Mouse (Mus musculus): ENCODE data around the gene Usp16. TPM values are rescaled to one million over a fixed set of nuclear protein-coding genes. Genes with fewer than 3 reads are reported as not detected.
"Not testable (repeated sequence)": the region's sequence is repeated elsewhere in the genome, so short reads cannot be mapped to it uniquely, and the experiment has no call there.

Usp16 gene
- polyA plus RNA-seq, 1 experiment from 2014 or later = 48.5 TPM

DNA sequence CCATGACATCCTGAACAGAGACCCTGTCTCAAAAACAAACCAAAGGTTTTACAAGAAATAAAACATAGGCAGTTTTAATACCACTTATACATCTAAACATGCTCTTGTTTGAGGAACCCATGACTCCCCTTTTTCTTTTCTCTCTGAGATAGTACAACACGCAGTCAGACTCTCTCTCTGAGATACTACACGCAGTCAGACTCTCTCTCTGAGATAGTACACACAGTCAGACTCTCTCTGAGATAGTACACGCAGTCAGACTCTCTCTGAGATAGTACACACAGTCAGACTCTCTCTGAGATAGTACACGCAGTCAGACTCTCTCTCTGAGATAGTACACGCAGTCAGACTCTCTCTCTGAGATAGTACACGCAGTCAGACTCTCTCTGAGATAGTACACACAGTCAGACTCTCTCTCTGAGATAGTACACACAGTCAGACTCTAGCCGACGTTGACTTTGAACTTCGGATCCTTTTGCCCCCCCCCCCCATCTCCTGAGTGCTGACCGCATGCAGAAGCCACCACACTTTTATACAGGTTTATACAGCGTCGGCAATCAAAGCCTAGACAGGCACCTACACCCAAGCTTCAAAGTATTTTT lies 37.8 kb downstream of the Usp16 start:
- H3K9ac ChIP-seq (replicated peaks); ATAC-seq (replicated peaks); H3K27me3 ChIP-seq; H3K27ac ChIP-seq (replicated peaks); H3K4me2 ChIP-seq (replicated peaks); H3K4me3 ChIP-seq; H3K9me3 ChIP-seq: not testable (repeated sequence)
- peaks cover 67% of the 10 kb centered on the region for H3K36me3 ChIP-seq
- H3K4me1 ChIP-seq = peaks cover 19% of the 10 kb centered on the region
- whole genome bisulfite sequencing = 95% methylated on average over 12 of the region's 12 CpGs

DNA sequence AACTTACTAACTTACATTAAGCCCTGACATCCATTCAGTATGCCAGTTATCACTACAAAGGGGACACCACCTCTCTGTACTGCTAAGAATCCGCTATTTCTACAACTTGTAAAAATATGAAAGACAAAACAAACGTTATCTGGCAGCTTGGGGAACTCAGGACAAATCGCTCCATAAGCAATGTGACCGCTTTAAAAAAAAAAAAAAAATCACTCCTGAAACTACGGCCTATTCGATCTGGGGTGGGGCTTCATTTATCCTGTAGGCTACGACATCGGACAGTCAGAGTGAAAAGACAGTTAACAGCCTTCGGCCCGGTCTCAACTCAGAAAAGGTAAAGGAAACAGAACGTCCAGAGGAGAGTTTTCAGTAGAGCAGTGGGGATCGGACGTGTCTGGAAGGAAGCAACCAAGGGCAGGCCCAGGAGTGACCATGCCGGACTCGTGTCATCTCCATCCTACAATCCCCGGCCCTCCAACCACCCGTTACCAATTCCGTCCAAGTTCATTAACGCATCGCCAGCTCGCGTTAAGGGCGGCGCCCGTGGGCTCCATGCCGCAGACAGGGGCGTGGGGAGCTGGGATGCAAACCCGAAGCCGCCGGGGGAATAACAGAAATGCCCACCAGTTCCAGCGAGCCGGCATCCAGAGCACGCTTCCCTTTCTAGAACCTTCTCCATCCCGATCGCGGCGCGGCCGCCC lies 40.6 kb downstream of the Usp16 start:
- H3K27ac ChIP-seq (replicated peaks) = peak overlapping the region; percentile 77
- H3K4me3 ChIP-seq = peak overlapping the region; percentile 70
- H3K36me3 ChIP-seq = peaks cover 39% of the 10 kb centered on the region
- under 1% methylated on average over 39 of the region's 39 CpGs for WGBS
- H3K27me3 ChIP-seq = no peaks in the 10 kb centered on the region
- no peaks in the 10 kb centered on the region for H3K9me3 ChIP-seq
- H3K9ac ChIP-seq (replicated peaks) = peak overlapping the region; percentile 93
- peaks cover 19% of the 10 kb centered on the region for H3K4me1 ChIP-seq
- ATAC-seq (replicated peaks) = no peak
- H3K4me2 ChIP-seq (replicated peaks) = peak overlapping the region; percentile 67

DNA sequence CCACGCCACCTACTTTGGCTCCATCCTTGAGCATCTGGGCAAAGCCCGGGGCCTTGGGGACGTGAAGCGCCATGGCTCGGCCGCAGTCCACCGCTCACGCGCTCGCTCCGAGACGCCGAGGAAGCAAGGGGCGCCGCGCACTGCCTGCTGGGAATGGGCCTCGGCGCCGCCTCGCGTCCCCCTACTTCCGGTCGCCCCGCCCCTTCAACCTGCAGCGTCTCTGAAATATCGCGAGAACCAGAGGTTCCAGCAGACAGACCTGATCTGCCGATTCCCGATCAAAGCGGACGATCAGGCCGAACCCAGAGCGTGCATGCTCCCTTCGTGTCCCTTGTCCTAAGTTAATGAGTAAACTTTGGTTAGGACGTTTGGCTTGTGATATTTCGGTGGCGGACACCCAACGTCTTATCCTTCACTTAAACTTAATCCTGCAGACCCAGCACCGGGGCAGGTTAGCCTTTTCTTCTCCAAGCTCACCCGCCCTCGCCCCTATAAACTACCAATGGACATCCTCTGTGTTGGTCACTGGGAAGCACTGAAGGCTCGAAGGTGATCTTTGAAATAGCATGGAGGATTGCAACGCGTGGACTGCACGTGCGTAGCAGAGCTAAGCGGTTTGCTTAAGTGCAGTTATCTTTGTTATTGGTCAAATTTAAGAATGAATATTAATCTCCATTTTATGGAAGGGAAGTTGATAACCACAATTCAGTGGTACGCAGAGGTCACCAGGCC lies 41.4 kb downstream of the Usp16 start, which contains the start of gene Cct8:
TSS of gene Cct8 (minus strand) at position 158 of the 732 bp plus-strand sequence.
- Histone ChIP-seq H3K4me1 (peaks cover 19% of the 10 kb centered on the region), H3K36me3 (peaks cover 31% of the 10 kb centered on the region), H3K9me3 (no peaks in the 10 kb centered on the region), H3K4me3 (peak within 1 kb of the TSS; percentile 70), H3K9ac (replicated peaks) (peak within 1 kb of the TSS; percentile 93), H3K27ac (replicated peaks) (peak within 1 kb of the TSS; percentile 77), H3K4me2 (replicated peaks) (peak within 1 kb of the TSS; percentile 67), H3K27me3 (no peaks in the 10 kb centered on the region)
- 1% methylated on average over 48 of the region's 48 CpGs for WGBS
- peak; percentile 96 for ATAC-seq (replicated peaks)

DNA sequence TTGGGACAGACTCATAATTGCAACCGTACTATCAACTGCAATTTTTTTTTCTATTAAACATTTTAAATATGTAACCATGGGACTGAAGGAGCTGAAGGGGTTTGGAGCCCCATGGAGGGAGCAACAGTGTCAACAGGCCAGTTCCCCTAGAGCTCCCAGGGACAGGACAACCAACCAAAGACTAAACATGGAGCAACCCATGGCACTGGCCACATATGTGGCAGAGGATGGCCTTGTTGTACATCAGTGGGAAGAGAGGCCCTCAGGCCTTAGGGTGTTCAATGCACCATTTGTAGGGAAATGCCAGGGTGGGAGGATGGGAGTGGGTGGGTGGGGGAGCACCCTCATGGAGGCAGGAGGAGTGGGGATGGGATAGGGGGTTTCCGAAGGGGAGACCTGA lies 42.2 kb downstream of the Usp16 start:
- Histone ChIP-seq H3K4me3 (peak overlapping the region; percentile 70), H3K27me3 (no peaks in the 10 kb centered on the region), H3K27ac (replicated peaks) (no peak overlapping the region), H3K4me2 (replicated peaks) (peak overlapping the region; percentile 55), H3K4me1 (peaks cover 19% of the 10 kb centered on the region), H3K9ac (replicated peaks) (no peak overlapping the region), H3K9me3 (no peaks in the 10 kb centered on the region), H3K36me3 (peaks cover 22% of the 10 kb centered on the region)
- 92% methylated on average over 2 of the region's 2 CpGs for WGBS
- no peak for ATAC-seq (replicated peaks)

DNA sequence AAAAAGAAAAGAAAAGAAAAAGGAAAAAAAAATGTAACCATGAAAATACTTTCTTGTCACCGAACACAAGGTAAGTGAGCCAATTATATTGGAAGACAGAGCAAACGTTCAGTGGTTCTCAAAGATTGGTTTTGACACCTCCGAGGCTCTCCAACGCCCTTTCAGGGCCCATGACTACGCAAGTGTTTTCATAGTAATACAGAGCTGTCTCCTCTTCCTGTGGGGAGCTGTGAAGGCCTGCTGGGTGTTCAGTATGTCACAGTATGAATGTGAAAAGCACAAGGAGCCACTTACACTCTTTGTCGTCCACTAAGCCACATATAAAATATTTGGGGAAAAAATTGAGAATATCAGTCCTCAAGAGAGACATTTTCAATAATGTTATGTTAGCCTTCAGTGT lies 42.7 kb downstream of the Usp16 start:
- WGBS = 92% methylated on average over 6 of the region's 6 CpGs
- Histone ChIP-seq H3K4me3 (no peak overlapping the region), H3K9me3 (no peaks in the 10 kb centered on the region), H3K27ac (replicated peaks) (no peak overlapping the region), H3K4me2 (replicated peaks) (no peak overlapping the region), H3K4me1 (peaks cover 19% of the 10 kb centered on the region), H3K27me3 (no peaks in the 10 kb centered on the region), H3K36me3 (peaks cover 19% of the 10 kb centered on the region; the same call in 1 of the 2 replicates), H3K9ac (replicated peaks) (no peak overlapping the region)
- no peak for ATAC-seq (replicated peaks)

DNA sequence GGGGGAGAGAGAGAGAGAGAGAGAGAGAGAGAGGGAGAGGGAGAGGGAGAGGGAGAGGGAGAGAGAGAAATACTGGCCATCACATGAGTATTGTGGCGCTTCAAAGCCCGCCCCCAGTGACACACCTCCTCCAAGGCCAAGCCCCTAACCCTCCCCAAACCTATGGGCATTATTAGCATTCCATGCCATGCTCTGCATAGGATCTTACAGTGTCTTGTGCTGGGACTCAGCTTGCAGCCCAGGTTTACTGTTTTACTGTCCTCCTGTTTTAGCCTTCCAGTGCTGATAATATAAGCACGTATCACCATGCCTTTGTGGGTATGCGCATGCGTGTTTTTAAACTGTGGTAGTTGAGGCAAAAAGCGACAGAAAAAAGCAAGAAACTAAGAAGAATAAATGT lies 45.1 kb downstream of the Usp16 start:
- no peak overlapping the region for H3K4me3 ChIP-seq
- no peak for ATAC-seq (replicated peaks)
- no peak overlapping the region for H3K27ac ChIP-seq (replicated peaks)
- no peaks in the 10 kb centered on the region for H3K9me3 ChIP-seq
- WGBS = 68% methylated on average over 6 of the region's 6 CpGs
- no peaks in the 10 kb centered on the region for H3K27me3 ChIP-seq
- H3K9ac ChIP-seq (replicated peaks) = no peak overlapping the region
- H3K4me2 ChIP-seq (replicated peaks) = no peak overlapping the region
- no peaks in the 10 kb centered on the region for H3K36me3 ChIP-seq
- peaks cover 9% of the 10 kb centered on the region for H3K4me1 ChIP-seq

DNA sequence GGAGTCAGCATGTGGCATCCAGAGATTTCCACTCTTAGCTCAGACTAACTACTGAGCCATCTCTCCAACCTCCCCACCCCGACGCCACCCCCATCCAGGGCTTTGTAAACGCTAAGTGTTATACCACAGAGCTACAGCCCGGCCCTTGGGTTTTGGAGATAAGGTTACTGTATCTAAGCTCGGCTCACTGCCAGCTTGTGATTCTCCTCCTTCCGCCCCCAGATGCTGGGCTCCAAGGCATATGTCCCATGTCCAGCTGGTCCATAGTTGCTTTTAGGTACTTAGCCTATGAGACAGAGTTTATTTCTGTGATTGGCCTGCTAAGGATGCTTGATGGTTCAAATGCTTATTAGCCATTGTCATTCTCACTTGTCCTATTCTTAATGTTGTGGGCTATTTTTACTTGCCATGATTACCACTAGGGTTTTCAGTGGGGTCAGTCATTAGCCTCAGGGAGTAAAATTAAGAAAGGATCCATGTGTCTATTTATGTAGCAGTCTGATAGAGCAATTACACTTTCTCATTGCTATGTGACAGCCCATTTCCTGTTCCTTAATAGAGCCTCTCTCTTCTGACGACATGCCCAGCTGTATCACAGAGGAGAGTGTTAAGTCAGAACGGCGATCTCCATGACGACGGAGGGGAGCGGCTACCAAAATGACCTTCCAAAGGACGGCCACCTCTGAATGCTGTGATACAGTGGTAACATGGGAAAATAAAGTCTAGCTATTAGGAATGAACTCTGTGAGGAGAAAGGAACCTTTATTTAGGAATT lies 47.0 kb downstream of the Usp16 start:
- peak; percentile 35; the same call in 1 of the 2 replicates for ATAC-seq (replicated peaks)
- Histone ChIP-seq H3K4me1 (peaks cover 4% of the 10 kb centered on the region), H3K27me3 (no peaks in the 10 kb centered on the region), H3K36me3 (no peaks in the 10 kb centered on the region), H3K27ac (replicated peaks) (no peak overlapping the region), H3K9ac (replicated peaks) (no peak overlapping the region), H3K9me3 (no peaks in the 10 kb centered on the region), H3K4me2 (replicated peaks) (no peak overlapping the region), H3K4me3 (no peak overlapping the region)
- WGBS = 67% methylated on average over 13 of the region's 13 CpGs

DNA sequence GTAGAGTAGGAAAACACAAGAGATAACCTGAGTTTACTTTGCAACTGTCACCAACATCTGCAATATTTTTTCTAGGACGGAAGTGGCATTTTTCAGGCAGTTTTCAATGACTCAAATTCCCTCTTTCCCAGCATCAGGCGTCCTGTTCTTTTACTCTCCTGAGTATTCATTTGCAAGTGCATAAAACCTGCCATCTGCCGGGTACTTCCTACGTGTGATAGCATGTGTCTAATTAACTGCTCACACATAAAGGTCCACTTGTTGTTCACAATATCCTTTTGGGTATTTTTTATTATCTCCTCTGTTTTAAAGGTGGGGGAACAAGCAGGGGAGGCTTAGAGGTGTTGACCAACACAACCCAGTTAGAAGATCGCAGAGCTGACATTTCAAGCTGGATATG lies 57.2 kb downstream of the Usp16 start:
- no peak overlapping the region for H3K4me2 ChIP-seq (replicated peaks)
- no peaks in the 10 kb centered on the region for H3K27me3 ChIP-seq
- 0 out of 2 replicates have a peak, but pooled peaks have one; percentile 29 for ATAC-seq (replicated peaks)
- H3K36me3 ChIP-seq = no peaks in the 10 kb centered on the region
- H3K9me3 ChIP-seq = no peaks in the 10 kb centered on the region
- H3K4me1 ChIP-seq = 0 out of 2 replicates have a peak, but pooled peaks cover 7% of the 10 kb centered on the region
- WGBS = 48% methylated on average over 5 of the region's 5 CpGs
- H3K27ac ChIP-seq (replicated peaks) = no peak overlapping the region
- H3K4me3 ChIP-seq = no peak overlapping the region
- no peak overlapping the region for H3K9ac ChIP-seq (replicated peaks)

DNA sequence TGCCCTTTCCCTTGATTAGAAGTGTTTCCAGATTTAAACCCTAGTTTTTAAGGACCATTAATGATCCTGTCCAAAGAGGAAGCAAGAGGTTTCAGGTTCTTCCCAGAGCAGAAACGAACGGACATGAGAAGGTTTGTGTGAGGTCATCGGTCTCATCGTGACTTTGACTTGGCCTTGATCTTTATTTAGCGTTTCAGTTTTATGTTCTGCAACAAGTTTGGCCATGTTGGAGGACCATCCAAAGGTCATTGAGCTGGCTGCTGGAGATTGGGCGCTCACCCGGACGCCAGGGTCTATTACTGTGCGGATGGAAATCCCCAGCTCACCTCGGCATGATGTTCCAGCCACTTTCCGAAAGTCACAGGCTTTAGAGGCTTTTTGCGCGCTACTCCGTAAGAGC lies 57.8 kb downstream of the Usp16 start:
- Histone ChIP-seq H3K27me3 (no peaks in the 10 kb centered on the region), H3K9me3 (no peaks in the 10 kb centered on the region), H3K9ac (replicated peaks) (no peak overlapping the region), H3K4me3 (no peak overlapping the region), H3K4me2 (replicated peaks) (no peak overlapping the region), H3K36me3 (no peaks in the 10 kb centered on the region), H3K4me1 (0 out of 2 replicates have a peak, but pooled peaks cover 7% of the 10 kb centered on the region), H3K27ac (replicated peaks) (no peak overlapping the region)
- WGBS = 93% methylated on average over 14 of the region's 14 CpGs
- no peak for ATAC-seq (replicated peaks)

DNA sequence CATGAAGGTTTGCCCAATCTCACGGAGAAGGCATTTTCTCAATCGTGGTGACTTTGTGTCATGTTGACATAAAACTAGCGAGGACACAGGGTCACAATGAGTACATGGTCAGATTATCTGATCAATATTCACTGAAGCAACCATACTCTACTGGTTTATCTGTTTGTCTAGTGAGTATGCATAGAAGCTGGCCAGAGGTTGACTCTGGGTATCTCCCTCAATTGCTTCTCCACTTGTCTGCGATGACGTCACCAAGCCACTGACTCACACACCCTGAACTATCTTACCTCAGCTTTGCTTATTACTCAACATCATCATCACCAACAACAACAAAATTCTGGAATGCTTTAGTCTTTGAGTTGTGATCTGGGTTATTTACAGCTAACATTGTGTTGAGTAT lies 69.7 kb downstream of the Usp16 start:
- Histone ChIP-seq H3K9me3 (no peaks in the 10 kb centered on the region), H3K36me3 (no peaks in the 10 kb centered on the region), H3K9ac (replicated peaks) (no peak overlapping the region), H3K27me3 (no peaks in the 10 kb centered on the region), H3K4me1 (no peaks in the 10 kb centered on the region), H3K4me3 (no peak overlapping the region), H3K4me2 (replicated peaks) (no peak overlapping the region), H3K27ac (replicated peaks) (no peak overlapping the region)
- 93% methylated on average over 5 of the region's 5 CpGs for WGBS
- ATAC-seq (replicated peaks) = no peak

DNA sequence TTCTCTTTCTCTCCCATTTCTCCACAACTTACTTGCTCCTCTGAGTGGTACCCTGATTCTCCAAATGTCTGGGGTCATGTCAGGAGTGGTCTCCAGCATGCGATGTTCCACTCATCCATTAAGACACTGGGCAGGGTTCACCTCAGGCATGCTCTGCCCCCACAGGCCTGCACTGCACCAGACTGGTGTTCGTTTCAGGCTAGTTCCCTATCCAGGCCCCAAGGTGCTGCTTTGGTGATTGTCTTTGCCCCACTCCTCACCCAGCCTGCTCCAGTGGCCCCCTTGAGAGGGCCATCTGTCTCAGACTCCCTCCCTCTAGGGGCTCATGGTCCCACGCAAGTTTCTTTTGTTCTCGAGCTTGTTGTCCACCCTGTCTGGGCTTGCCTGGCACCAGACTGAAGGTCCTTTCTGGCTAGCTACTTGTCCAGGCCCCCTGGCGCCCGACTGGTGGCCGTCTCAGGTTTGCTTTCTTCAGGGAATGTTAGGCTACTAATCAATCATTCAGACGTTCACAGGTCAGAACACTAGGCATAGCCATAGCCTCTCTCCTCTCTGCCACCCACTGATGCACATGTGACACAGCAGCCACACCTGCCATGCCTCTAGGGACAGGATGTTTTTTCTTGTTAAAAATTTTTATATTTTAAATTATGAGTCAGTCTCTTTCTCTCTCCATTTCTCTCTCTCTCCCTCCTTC lies 73.2 kb downstream of the Usp16 start:
- no peak overlapping the region for H3K4me2 ChIP-seq (replicated peaks)
- no peak overlapping the region for H3K9ac ChIP-seq (replicated peaks)
- no peaks in the 10 kb centered on the region for H3K4me1 ChIP-seq
- H3K9me3 ChIP-seq = no peaks in the 10 kb centered on the region
- ATAC-seq (replicated peaks) = no peak
- 75% methylated on average over 8 of the region's 8 CpGs for WGBS
- H3K4me3 ChIP-seq = no peak overlapping the region
- no peaks in the 10 kb centered on the region for H3K27me3 ChIP-seq
- no peaks in the 10 kb centered on the region for H3K36me3 ChIP-seq
- no peak overlapping the region for H3K27ac ChIP-seq (replicated peaks)

All from forebrain, embryonic 15.5 days (tissue).